Mouse (Mus musculus): Measurements from ENCODE around the gene Dcaf4. TPM values are rescaled to one million over a fixed set of nuclear protein-coding genes. Genes with fewer than 3 reads are reported as not detected.

Gene Dcaf4
- total RNA-seq, 1 experiment, result 49.8 TPM

GRCm38 (mm10) chr12:83577445-83577844, 57.2 kb downstream of the Dcaf4 start:
- H3K9ac ChIP-seq (ENCODE audit: insufficient read depth, low read depth, low read length, poor library complexity, severe bottlenecking), result peak overlapping the region; percentile 31; the same call in 1 of the 2 replicates
- no peaks in the 10 kb centered on the region for H3K9me3 ChIP-seq (ENCODE audit: control insufficient read depth, insufficient read depth, low read depth, low read length)
- TF ChIP-seq CHD2 (IDR thresholded peaks at IDR 0.05; ENCODE audit: low read depth, low read length) (no peak), MAFK (IDR thresholded peaks at IDR 0.05; ENCODE audit: insufficient read depth, low read depth, low read length) (no peak), HCFC1 (IDR thresholded peaks at IDR 0.05; ENCODE audit: borderline replicate concordance, insufficient read depth, low read length) (no peak), ZC3H11A (IDR thresholded peaks at IDR 0.05; ENCODE audit: borderline replicate concordance, low read depth, low read length) (no peak), ZNF384 (IDR thresholded peaks at IDR 0.05; ENCODE audit: low read depth, low read length) (peak; percentile 79; the same call in 1 of the 2 replicates)
- H3K4me1 ChIP-seq (ENCODE audit: control insufficient read depth in 2 of 2, insufficient read depth in 2 of 2, low read length in 2 of 2, poor library complexity in 1 of 2), result peaks cover 16 to 25% of the 10 kb centered on the region in 2 experiments
- no peak for DNase-seq (ENCODE audit: low read depth, low spot score)
- peaks cover 8% of the 10 kb centered on the region for H3K36me3 ChIP-seq (ENCODE audit: control insufficient read depth, insufficient read depth, low read length, poor library complexity, severe bottlenecking)
- H3K4me3 ChIP-seq (ENCODE audit: insufficient read depth in 1 of 2, low read depth in 1 of 2, low read length in 2 of 2, poor library complexity in 1 of 2, severe bottlenecking in 1 of 2), result no peak overlapping the region; a peak in 1 of 4 replicates
- H3K27ac ChIP-seq (ENCODE audit: insufficient read depth, low read depth, low read length, poor library complexity, severe bottlenecking), result peak overlapping the region; percentile 91
- in situ Hi-C loops (cut with MboI; ENCODE audit: low sequenced_read_pairs in 2 of 2, unreplicated experiment in 2 of 2), result no loop called here

GRCm38 (mm10) chr12:83578356-83578755, 58.1 kb downstream of the Dcaf4 start:
- no peak for DNase-seq (ENCODE audit: low read depth, low spot score)
- peaks cover 8% of the 10 kb centered on the region for H3K36me3 ChIP-seq (ENCODE audit: control insufficient read depth, insufficient read depth, low read length, poor library complexity, severe bottlenecking)
- no peaks in the 10 kb centered on the region for H3K9me3 ChIP-seq (ENCODE audit: control insufficient read depth, insufficient read depth, low read depth, low read length)
- H3K4me1 ChIP-seq (ENCODE audit: control insufficient read depth in 2 of 2, insufficient read depth in 2 of 2, low read length in 2 of 2, poor library complexity in 1 of 2), result peaks cover 16 to 25% of the 10 kb centered on the region in 2 experiments
- TF ChIP-seq CHD2 (IDR thresholded peaks at IDR 0.05; ENCODE audit: low read depth, low read length) (no peak), MAFK (IDR thresholded peaks at IDR 0.05; ENCODE audit: insufficient read depth, low read depth, low read length) (no peak), ZC3H11A (IDR thresholded peaks at IDR 0.05; ENCODE audit: borderline replicate concordance, low read depth, low read length) (no peak), ZNF384 (IDR thresholded peaks at IDR 0.05; ENCODE audit: low read depth, low read length) (0 out of 2 replicates have a peak, but pooled peaks have one; percentile 19), HCFC1 (IDR thresholded peaks at IDR 0.05; ENCODE audit: borderline replicate concordance, insufficient read depth, low read length) (no peak)
- in situ Hi-C loops (cut with MboI; ENCODE audit: low sequenced_read_pairs in 2 of 2, unreplicated experiment in 2 of 2), result no loop called here
- H3K9ac ChIP-seq (ENCODE audit: insufficient read depth, low read depth, low read length, poor library complexity, severe bottlenecking), result no peak overlapping the region
- H3K27ac ChIP-seq (ENCODE audit: insufficient read depth, low read depth, low read length, poor library complexity, severe bottlenecking), result peak overlapping the region; percentile 91; the same call in 1 of the 2 replicates
- no peak overlapping the region for H3K4me3 ChIP-seq (ENCODE audit: insufficient read depth in 1 of 2, low read depth in 1 of 2, low read length in 2 of 2, poor library complexity in 1 of 2, severe bottlenecking in 1 of 2)

DNA sequence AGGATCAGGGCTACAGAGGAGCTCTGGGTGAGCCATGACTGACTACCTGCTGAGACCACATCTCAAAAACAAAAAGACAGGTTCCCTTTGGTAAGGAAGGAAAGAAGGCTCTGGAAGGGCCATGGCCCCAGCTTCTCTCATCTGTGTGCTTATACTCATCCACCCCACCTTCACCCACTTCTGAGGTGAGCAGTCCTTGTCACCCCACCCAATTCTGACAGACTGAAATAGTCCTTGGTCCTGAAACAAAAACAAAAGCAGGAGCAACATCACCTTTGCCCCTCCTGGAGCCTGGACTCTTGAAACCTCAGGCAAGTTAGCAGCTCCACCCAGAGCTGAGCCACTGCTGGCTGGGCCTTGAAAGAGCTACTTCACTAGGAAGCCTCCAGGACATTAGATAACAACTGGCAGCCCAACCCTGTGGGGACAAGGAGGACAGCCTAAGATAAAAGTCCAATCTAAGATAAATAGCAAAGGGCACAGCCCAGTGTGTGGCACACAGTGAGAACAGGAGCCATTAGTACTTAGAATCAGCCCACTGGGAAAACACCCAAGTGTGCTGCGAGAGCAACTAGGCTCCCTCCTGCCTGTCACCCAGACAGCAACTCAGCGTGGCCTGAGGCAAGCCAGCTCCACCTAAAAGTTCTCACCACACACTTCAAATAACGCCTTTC, 58.8 kb downstream of the Dcaf4 start:
- DNase-seq (ENCODE audit: low read depth, low spot score), result peak; percentile 59
- TF ChIP-seq ZNF384 (IDR thresholded peaks at IDR 0.05; ENCODE audit: low read depth, low read length) (no peak), HCFC1 (IDR thresholded peaks at IDR 0.05; ENCODE audit: borderline replicate concordance, insufficient read depth, low read length) (no peak), CHD2 (IDR thresholded peaks at IDR 0.05; ENCODE audit: low read depth, low read length) (no peak), ZC3H11A (IDR thresholded peaks at IDR 0.05; ENCODE audit: borderline replicate concordance, low read depth, low read length) (no peak), MAFK (IDR thresholded peaks at IDR 0.05; ENCODE audit: insufficient read depth, low read depth, low read length) (no peak)

GRCm38 (mm10) chr12:83580283-83580682, 60.0 kb downstream of the Dcaf4 start:
- H3K4me3 ChIP-seq (ENCODE audit: insufficient read depth in 1 of 2, low read depth in 1 of 2, low read length in 2 of 2, poor library complexity in 1 of 2, severe bottlenecking in 1 of 2), result no peak overlapping the region
- in situ Hi-C loops (cut with MboI; ENCODE audit: low sequenced_read_pairs in 2 of 2, unreplicated experiment in 2 of 2), result no loop called here
- TF ChIP-seq MAFK (IDR thresholded peaks at IDR 0.05; ENCODE audit: insufficient read depth, low read depth, low read length) (no peak), HCFC1 (IDR thresholded peaks at IDR 0.05; ENCODE audit: borderline replicate concordance, insufficient read depth, low read length) (no peak), CHD2 (IDR thresholded peaks at IDR 0.05; ENCODE audit: low read depth, low read length) (no peak), ZC3H11A (IDR thresholded peaks at IDR 0.05; ENCODE audit: borderline replicate concordance, low read depth, low read length) (no peak), ZNF384 (IDR thresholded peaks at IDR 0.05; ENCODE audit: low read depth, low read length) (no peak)
- peaks cover 2% of the 10 kb centered on the region; the same call in 1 of the 2 replicates for H3K36me3 ChIP-seq (ENCODE audit: control insufficient read depth, insufficient read depth, low read length, poor library complexity, severe bottlenecking)
- H3K9ac ChIP-seq (ENCODE audit: insufficient read depth, low read depth, low read length, poor library complexity, severe bottlenecking), result peak overlapping the region; percentile 57; the same call in 1 of the 2 replicates
- peaks cover 16 to 25% of the 10 kb centered on the region in 2 experiments for H3K4me1 ChIP-seq (ENCODE audit: control insufficient read depth in 2 of 2, insufficient read depth in 2 of 2, low read length in 2 of 2, poor library complexity in 1 of 2)
- no peaks in the 10 kb centered on the region for H3K9me3 ChIP-seq (ENCODE audit: control insufficient read depth, insufficient read depth, low read depth, low read length)
- peak overlapping the region; percentile 51; the same call in 1 of the 2 replicates for H3K27ac ChIP-seq (ENCODE audit: insufficient read depth, low read depth, low read length, poor library complexity, severe bottlenecking)
- no peak for DNase-seq (ENCODE audit: low read depth, low spot score)

More for the DNA sequence above, 58.8 kb downstream of the Dcaf4 start:
- in situ Hi-C loops (cut with MboI; ENCODE audit: low sequenced_read_pairs in 2 of 2, unreplicated experiment in 2 of 2), result no loop called here
- Histone ChIP-seq H3K36me3 (ENCODE audit: control insufficient read depth, insufficient read depth, low read length, poor library complexity, severe bottlenecking) (peaks cover 10% of the 10 kb centered on the region), H3K4me1 (ENCODE audit: control insufficient read depth in 2 of 2, insufficient read depth in 2 of 2, low read length in 2 of 2, poor library complexity in 1 of 2) (peaks cover 16 to 25% of the 10 kb centered on the region in 2 experiments), H3K9ac (ENCODE audit: insufficient read depth, low read depth, low read length, poor library complexity, severe bottlenecking) (peak overlapping the region; percentile 31; the same call in 1 of the 2 replicates), H3K27ac (ENCODE audit: insufficient read depth, low read depth, low read length, poor library complexity, severe bottlenecking) (peak overlapping the region; percentile 91), H3K4me3 (ENCODE audit: insufficient read depth in 1 of 2, low read depth in 1 of 2, low read length in 2 of 2, poor library complexity in 1 of 2, severe bottlenecking in 1 of 2) (no peak overlapping the region), H3K9me3 (ENCODE audit: control insufficient read depth, insufficient read depth, low read depth, low read length) (no peaks in the 10 kb centered on the region)
